Mouse (Mus musculus) neural tube, embryonic 12.5 days (tissue): ENCODE measurements around the gene Cnot1. TPM values are rescaled to one million over a fixed set of nuclear protein-coding genes. Genes with fewer than 3 reads are reported as not detected.

ENCODE experiments used
- microRNA-seq: library from miRNA; unstranded; fragments of <30 nt; microRNA quantifications from one replicate; pipeline ENCODE4, GENCODE M21; 2017
- polyA plus RNA-seq: library from polyadenylated mRNA; unstranded; fragments of >200 nt; fragmentation: Nextera tagmentation; extraction: Ambion mirVana; gene quantifications from 2 replicates; pipeline ENCODE4 v1.2.1, GENCODE M21; 2016

Cnot1 gene
- polyA plus RNA-seq, 1 experiment from 2014 or later, result 73.7 TPM

Small RNA genes within 50 kb of the gene (microRNA-seq; reads per million reads assigned to microRNA genes)
- 1.5 reads per million for gene Mir7073

Other genes with a start within 250 kb of the Cnot1 start
- gene Prss54, start 231.1 kb downstream of the Cnot1 start, polyA plus RNA-seq, result not detected in 2 replicates
- 16.1 and 17.2 TPM in 2 replicates for gene Gins3, start 174.0 kb downstream of the Cnot1 start, polyA plus RNA-seq
- 130 and 145 TPM in 2 replicates for gene Ndrg4, start 130.5 kb downstream of the Cnot1 start, polyA plus RNA-seq
- gene Setd6, start 91.6 kb downstream of the Cnot1 start, polyA plus RNA-seq, result 16.6 and 23.0 TPM in 2 replicates
- 355 and 356 TPM in 2 replicates for gene Sap18b, start 17.9 kb upstream of the Cnot1 start, polyA plus RNA-seq
- gene Slc38a7, start 46.1 kb upstream of the Cnot1 start, polyA plus RNA-seq, result 19.8 and 21.4 TPM in 2 replicates
- gene Got2, start 81.1 kb upstream of the Cnot1 start, polyA plus RNA-seq, result 182 and 196 TPM in 2 replicates